Mouse (Mus musculus) lung, embryonic 16.5 days (tissue): ENCODE data around the gene Fam213b. TPM values are rescaled to one million over a fixed set of nuclear protein-coding genes. Genes with fewer than 3 reads are reported as not detected.

ENCODE experiments used
- ATAC-seq: fragments of 200-750 bp; cut with Nextera tagmentation; 2 replicates; pipeline ENCODE4 v1.8.0; 2017; ENCODE audit warnings: low read depth, mild to moderate bottlenecking, moderate library complexity
- H3K27ac ChIP-seq: fragments of 300-500 bp; sonication (generic); 2 replicates; pipeline ENCODE4 v1.5.1; 2014; ENCODE audit warnings: mild to moderate bottlenecking, control low read depth, low read length
- H3K27me3 ChIP-seq: fragments of 300-500 bp; sonication (generic); 2 replicates; pipeline ENCODE4 v1.6.1; 2014; ENCODE audit warnings: low read depth, low read length, mixed read lengths; ENCODE audit not compliant: control insufficient read depth, insufficient read depth
- H3K36me3 ChIP-seq: fragments of 300-500 bp; sonication (generic); 2 replicates; pipeline ENCODE4 v1.6.1; 2014; ENCODE audit warnings: low read length; ENCODE audit not compliant: control insufficient read depth, insufficient read depth
- H3K4me1 ChIP-seq: fragments of 300-500 bp; sonication (generic); replicated peaks from 2 replicates; pipeline ENCODE4 v1.6.1; 2014; ENCODE audit warnings: low read length, mixed read lengths; ENCODE audit not compliant: control insufficient read depth, insufficient read depth
- H3K4me2 ChIP-seq: fragments of 300-500 bp; sonication (generic); 2 replicates; pipeline ENCODE4 v1.6.1; 2014; ENCODE audit warnings: low read depth, low read length, control low read depth
- H3K4me3 ChIP-seq: fragments of 300-500 bp; sonication (generic); 2 replicates; pipeline ENCODE4 v1.5.1; 2014; ENCODE audit warnings: mild to moderate bottlenecking, low read length, control low read depth
- H3K9ac ChIP-seq: fragments of 300-500 bp; sonication (generic); 2 replicates; pipeline ENCODE4 v1.6.1; 2014; ENCODE audit warnings: low read length, control low read depth
- H3K9me3 ChIP-seq: fragments of 300-500 bp; sonication (generic); 2 replicates; pipeline ENCODE4 v1.6.1; 2016; ENCODE audit warnings: low read length; ENCODE audit not compliant: control insufficient read depth
- WGBS: fragments of 180-500 bp; shearing (Covaris S2); extraction: QIAGEN DNeasy Blood & Tissue Kit; methylation state at CpG from one replicate; pipeline ENCODE4 v1.1.7; 2014; 5-methylcytosine and 5-hydroxymethylcytosine counted together
- polyA plus RNA-seq: library from polyadenylated mRNA; unstranded; fragments of >200 nt; fragmentation: Nextera tagmentation; extraction: Ambion mirVana; gene quantifications from 2 replicates; pipeline ENCODE4 v1.2.1, GENCODE M21; 2015

Fam213b gene
- polyA plus RNA-seq, 1 experiment from 2014 or later, result 31.4 TPM

GRCm38 (mm10) chr4:154911644-154912043, 12.7 kb upstream of the Fam213b start:
- Histone ChIP-seq H3K27me3 (no peaks in the 10 kb centered on the region), H3K9ac (no peak overlapping the region), H3K4me2 (no peak overlapping the region), H3K36me3 (no peaks in the 10 kb centered on the region), H3K4me3 (no peak overlapping the region), H3K27ac (no peak overlapping the region), H3K9me3 (no peaks in the 10 kb centered on the region), H3K4me1 (peaks cover 10% of the 10 kb centered on the region)
- 55% methylated on average over 2 of the region's 2 CpGs for WGBS
- ATAC-seq, result no peak

- H3K4me2 ChIP-seq, result 0 out of 2 replicates have a peak overlapping the region, but pooled peaks have one; percentile 21
- H3K27ac ChIP-seq, result no peak overlapping the region
Measured at GRCm38 (mm10) chr4:154910606-154911522, 11.9 kb upstream of the Fam213b start.

GRCm38 (mm10) chr4:154908490-154908889, 9.6 kb upstream of the Fam213b start:
- Histone ChIP-seq H3K4me2 (no peak overlapping the region), H3K9ac (no peak overlapping the region; the same call in 1 of the 2 replicates), H3K9me3 (no peaks in the 10 kb centered on the region), H3K4me3 (no peak overlapping the region), H3K36me3 (no peaks in the 10 kb centered on the region), H3K27me3 (no peaks in the 10 kb centered on the region), H3K27ac (no peak overlapping the region), H3K4me1 (peaks cover 13% of the 10 kb centered on the region)
- no peak for ATAC-seq
- WGBS, result 80% methylated on average over 5 of the region's 5 CpGs

More at GRCm38 (mm10) chr4:154910606-154911522, 11.9 kb upstream of the Fam213b start:
- H3K9me3 ChIP-seq, result no peaks in the 10 kb centered on the region
- H3K36me3 ChIP-seq, result no peaks in the 10 kb centered on the region
- no peak overlapping the region for H3K4me3 ChIP-seq
- WGBS, result 26% methylated on average over 15 of the region's 15 CpGs
- no peaks in the 10 kb centered on the region for H3K27me3 ChIP-seq
- peak overlapping the region; percentile 18; the same call in 1 of the 2 replicates for H3K9ac ChIP-seq
- no peak; the same call in 1 of the 2 replicates for ATAC-seq
- H3K4me1 ChIP-seq, result peaks cover 10% of the 10 kb centered on the region

GRCm38 (mm10) chr4:154907833-154908232, 8.9 kb upstream of the Fam213b start:
- no peaks in the 10 kb centered on the region for H3K9me3 ChIP-seq
- no peaks in the 10 kb centered on the region for H3K27me3 ChIP-seq
- peak overlapping the region; percentile 48 for H3K4me2 ChIP-seq
- H3K4me1 ChIP-seq, result peaks cover 13% of the 10 kb centered on the region
- H3K4me3 ChIP-seq, result peak overlapping the region; percentile 25; the same call in 1 of the 2 replicates
- whole genome bisulfite sequencing, result 29% methylated on average over 17 of the region's 17 CpGs
- H3K36me3 ChIP-seq, result no peaks in the 10 kb centered on the region
- H3K9ac ChIP-seq, result peak overlapping the region; percentile 60
- no peak overlapping the region for H3K27ac ChIP-seq
- peak; percentile 76 for ATAC-seq

- peak overlapping the region; percentile 73 for H3K4me2 ChIP-seq
- H3K36me3 ChIP-seq, result no peaks in the 10 kb centered on the region
- H3K27ac ChIP-seq, result peak overlapping the region; percentile 75
- H3K27me3 ChIP-seq, result no peaks in the 10 kb centered on the region
- peak overlapping the region; percentile 57 for H3K4me3 ChIP-seq
- peak; percentile 95 for ATAC-seq
- WGBS, result 1% methylated on average over 16 of the region's 16 CpGs
- H3K9ac ChIP-seq, result peak overlapping the region; percentile 70
- H3K9me3 ChIP-seq, result no peaks in the 10 kb centered on the region
- H3K4me1 ChIP-seq, result peaks cover 4% of the 10 kb centered on the region
Measured at GRCm38 (mm10) chr4:154904185-154905071, 5.5 kb upstream of the Fam213b start.

- ATAC-seq, result no peak
- Histone ChIP-seq H3K9me3 (no peaks in the 10 kb centered on the region), H3K4me1 (peaks cover 17% of the 10 kb centered on the region), H3K4me3 (no peak overlapping the region), H3K27ac (no peak overlapping the region), H3K27me3 (no peaks in the 10 kb centered on the region), H3K4me2 (no peak overlapping the region), H3K9ac (no peak overlapping the region), H3K36me3 (no peaks in the 10 kb centered on the region)
- 82% methylated on average over 2 of the region's 2 CpGs for WGBS
Measured at GRCm38 (mm10) chr4:154902371-154902770, 3.4 kb upstream of the Fam213b start.

- no peak for ATAC-seq
- no peak overlapping the region for H3K27ac ChIP-seq
- no peaks in the 10 kb centered on the region for H3K36me3 ChIP-seq
- WGBS, result 58% methylated on average over 6 of the region's 6 CpGs
- H3K9me3 ChIP-seq, result no peaks in the 10 kb centered on the region
- H3K27me3 ChIP-seq, result no peaks in the 10 kb centered on the region
- peak overlapping the region; percentile 80 for H3K9ac ChIP-seq
- peak overlapping the region; percentile 98 for H3K4me2 ChIP-seq
- H3K4me1 ChIP-seq, result peaks cover 14% of the 10 kb centered on the region; the same call in 1 of the 2 replicates
- H3K4me3 ChIP-seq, result peak overlapping the region; percentile 67
Measured at GRCm38 (mm10) chr4:154897676-154898465, 1.1 kb downstream of the Fam213b start.

GRCm38 (mm10) chr4:154895549-154895948, 3.4 kb downstream of the Fam213b start:
- H3K27ac ChIP-seq, result no peak overlapping the region
- no peaks in the 10 kb centered on the region for H3K9me3 ChIP-seq
- H3K4me2 ChIP-seq, result no peak overlapping the region
- no peaks in the 10 kb centered on the region for H3K27me3 ChIP-seq
- 66% methylated on average over 5 of the region's 5 CpGs for WGBS
- no peaks in the 10 kb centered on the region for H3K36me3 ChIP-seq
- no peak overlapping the region for H3K4me3 ChIP-seq
- ATAC-seq, result no peak
- no peak overlapping the region for H3K9ac ChIP-seq
- peaks cover 14% of the 10 kb centered on the region; the same call in 1 of the 2 replicates for H3K4me1 ChIP-seq
